Mouse (Mus musculus) embryonic facial prominence, embryonic 13.5 days (tissue): ENCODE data around the gene Pcsk1n. TPM values are rescaled to one million over a fixed set of nuclear protein-coding genes. Genes with fewer than 3 reads are reported as not detected.
A peak's percentile ranks its signal among the peaks of the same experiment; 100 is the strongest.
"Not testable (repeated sequence)": the region's sequence is repeated elsewhere in the genome, so short reads cannot be mapped to it uniquely, and the experiment has no call there.

Source experiments
- ATAC-seq: fragments of 200-750 bp; cut with Nextera tagmentation; 2 replicates; pipeline ENCODE4 v1.8.0; 2017; ENCODE audit warnings: low read depth; ENCODE audit not compliant: insufficient number of reproducible peaks, insufficient read depth, low FRiP score, low TSS enrichment
- H3K27ac ChIP-seq: fragments of 300-500 bp; sonication (generic); 2 replicates; pipeline ENCODE4 v1.5.1; 2015; ENCODE audit warnings: moderate library complexity, mild to moderate bottlenecking, inconsistent platforms
- H3K27me3 ChIP-seq: fragments of 300-500 bp; sonication (generic); 2 replicates; pipeline ENCODE4 v1.6.1; 2015; ENCODE audit warnings: mild to moderate bottlenecking, inconsistent platforms
- H3K36me3 ChIP-seq: fragments of 300-500 bp; sonication (generic); 2 replicates; pipeline ENCODE4 v1.6.1; 2015; ENCODE audit warnings: mild to moderate bottlenecking, inconsistent platforms
- H3K4me1 ChIP-seq: fragments of 300-500 bp; sonication (generic); 2 replicates; pipeline ENCODE4 v1.6.1; 2015; ENCODE audit warnings: inconsistent platforms
- H3K4me2 ChIP-seq: fragments of 300-500 bp; sonication (generic); 2 replicates; pipeline ENCODE4 v1.6.1; 2015; ENCODE audit warnings: moderate library complexity, mild to moderate bottlenecking, inconsistent platforms
- H3K4me3 ChIP-seq: fragments of 300-500 bp; sonication (generic); 2 replicates; pipeline ENCODE4 v1.5.1; 2015; ENCODE audit warnings: mild to moderate bottlenecking, inconsistent platforms
- H3K9ac ChIP-seq: fragments of 300-500 bp; sonication (generic); 2 replicates; pipeline ENCODE4 v1.6.1; 2015; ENCODE audit warnings: mild to moderate bottlenecking, inconsistent platforms
- H3K9me3 ChIP-seq: fragments of 300-500 bp; sonication (generic); 2 replicates; pipeline ENCODE4 v1.6.1; 2016; ENCODE audit warnings: inconsistent platforms
- WGBS: fragments of 180-500 bp; shearing (Covaris S2); methylation state at CpG from one replicate; pipeline ENCODE4 v1.1.7; 2015; ENCODE audit warnings: mixed read lengths; 5-methylcytosine and 5-hydroxymethylcytosine counted together
- polyA plus RNA-seq: library from polyadenylated mRNA; unstranded; fragments of >200 nt; fragmentation: Nextera tagmentation; extraction: Ambion mirVana; gene quantifications from 2 replicates; pipeline ENCODE4 v1.2.1, GENCODE M21; 2015

Gene Pcsk1n
- polyA plus RNA-seq, 1 experiment from 2014 or later: 3.1 TPM

- 87% methylated on average over 4 of the region's 4 CpGs for WGBS
- H3K9me3 ChIP-seq, ATAC-seq, H3K4me3 ChIP-seq, H3K4me1 ChIP-seq, H3K9ac ChIP-seq, H3K27me3 ChIP-seq, H3K4me2 ChIP-seq, H3K27ac ChIP-seq: not testable (repeated sequence)
- peaks cover 15% of the 10 kb centered on the region for H3K36me3 ChIP-seq
Observed at GRCm38 (mm10) chrX:7909242-7909641, 10.4 kb upstream of the Pcsk1n start, which contains the start of gene Gm10490. Gene Gm10490, plus strand, starts transcription at chrX:7909542.

- Histone ChIP-seq H3K36me3 (peaks cover 15% of the 10 kb centered on the region), H3K9ac (no peak overlapping the region), H3K27me3 (no peaks in the 10 kb centered on the region), H3K27ac (no peak overlapping the region), H3K4me1 (no peaks in the 10 kb centered on the region), H3K4me2 (no peak overlapping the region), H3K4me3 (no peak overlapping the region), H3K9me3 (no peaks in the 10 kb centered on the region)
- no peak for ATAC-seq
- 55% methylated on average over 6 of the region's 6 CpGs for WGBS
Observed at GRCm38 (mm10) chrX:7910473-7910872, 9.1 kb upstream of the Pcsk1n start.

GRCm38 (mm10) chrX:7915669-7916068 lies 4.0 kb upstream of the Pcsk1n start:
- not testable (repeated sequence) for H3K27ac ChIP-seq, H3K36me3 ChIP-seq, H3K4me2 ChIP-seq, H3K9ac ChIP-seq, H3K4me1 ChIP-seq, H3K4me3 ChIP-seq, ATAC-seq, H3K9me3 ChIP-seq
- 28% methylated on average over 3 of the region's 3 CpGs for WGBS
- peaks cover 20% of the 10 kb centered on the region for H3K27me3 ChIP-seq

GRCm38 (mm10) chrX:7917960-7918359 lies 1.7 kb upstream of the Pcsk1n start:
- not testable (repeated sequence) for ATAC-seq, H3K9ac ChIP-seq, H3K27ac ChIP-seq

GRCm38 (mm10) chrX:7922032-7922431 lies 2.4 kb downstream of the Pcsk1n start:
- peaks cover 83% of the 10 kb centered on the region for H3K27me3 ChIP-seq
- no peaks in the 10 kb centered on the region; the same call in 1 of the 2 replicates for H3K4me1 ChIP-seq
- no peak overlapping the region for H3K9ac ChIP-seq
- ATAC-seq: no peak
- H3K9me3 ChIP-seq: no peaks in the 10 kb centered on the region
- no peaks in the 10 kb centered on the region for H3K36me3 ChIP-seq
- 25% methylated on average over 35 of the region's 48 CpGs for WGBS
- H3K4me2 ChIP-seq: peak overlapping the region; percentile 57
- peak overlapping the region; percentile 28 for H3K4me3 ChIP-seq
- no peak overlapping the region for H3K27ac ChIP-seq

More at GRCm38 (mm10) chrX:7917960-7918359, 1.7 kb upstream of the Pcsk1n start:
- 70% methylated on average over 6 of the region's 6 CpGs for WGBS
- not testable (repeated sequence) for H3K4me3 ChIP-seq, H3K4me1 ChIP-seq, H3K36me3 ChIP-seq, H3K4me2 ChIP-seq, H3K9me3 ChIP-seq
- peaks cover 43% of the 10 kb centered on the region for H3K27me3 ChIP-seq

- Histone ChIP-seq H3K36me3 (peaks cover 17% of the 10 kb centered on the region), H3K9ac (no peak overlapping the region), H3K4me3 (no peak overlapping the region), H3K9me3 (no peaks in the 10 kb centered on the region), H3K4me2 (no peak overlapping the region), H3K4me1 (no peaks in the 10 kb centered on the region; the same call in 1 of the 2 replicates), H3K27me3 (peaks cover 84% of the 10 kb centered on the region), H3K27ac (no peak overlapping the region)
- ATAC-seq: no peak
- WGBS: 72% methylated on average over 6 of the region's 6 CpGs
Observed at GRCm38 (mm10) chrX:7926266-7926665, 6.6 kb downstream of the Pcsk1n start.

- Histone ChIP-seq H3K9ac (no peak overlapping the region), H3K9me3 (no peaks in the 10 kb centered on the region), H3K4me2 (no peak overlapping the region), H3K27me3 (peaks cover 76% of the 10 kb centered on the region), H3K4me1 (no peaks in the 10 kb centered on the region; the same call in 1 of the 2 replicates), H3K27ac (no peak overlapping the region), H3K4me3 (no peak overlapping the region), H3K36me3 (peaks cover 23% of the 10 kb centered on the region)
- ATAC-seq: no peak
- 27% methylated on average over 10 of the region's 10 CpGs for WGBS
Observed at GRCm38 (mm10) chrX:7927116-7927515, 7.5 kb downstream of the Pcsk1n start.

- peaks cover 25% of the 10 kb centered on the region for H3K36me3 ChIP-seq
- no peak within 1 kb of the TSS for H3K9ac ChIP-seq
- WGBS: 22% methylated on average over 19 of the region's 19 CpGs
- H3K9me3 ChIP-seq: no peaks in the 10 kb centered on the region
- ATAC-seq: no peak
- no peak within 1 kb of the TSS for H3K4me3 ChIP-seq
- H3K27ac ChIP-seq: no peak within 1 kb of the TSS
- H3K27me3 ChIP-seq: peaks cover 63% of the 10 kb centered on the region
- no peaks in the 10 kb centered on the region for H3K4me1 ChIP-seq
- no peak within 1 kb of the TSS for H3K4me2 ChIP-seq
Observed at GRCm38 (mm10) chrX:7928270-7928790, 8.7 kb downstream of the Pcsk1n start, which contains the start of gene Eras. Gene Eras, minus strand, starts transcription at chrX:7928607.

GRCm38 (mm10) chrX:7936874-7937273 lies 17.3 kb downstream of the Pcsk1n start:
- Histone ChIP-seq H3K27me3 (no peaks in the 10 kb centered on the region), H3K4me1 (no peaks in the 10 kb centered on the region), H3K27ac (no peak overlapping the region), H3K4me3 (no peak overlapping the region), H3K9me3 (no peaks in the 10 kb centered on the region), H3K36me3 (peaks cover 28% of the 10 kb centered on the region), H3K9ac (no peak overlapping the region), H3K4me2 (no peak overlapping the region)
- 56% methylated on average over 11 of the region's 11 CpGs for WGBS
- ATAC-seq: no peak

- Histone ChIP-seq H3K4me3 (no peak overlapping the region), H3K9ac (no peak overlapping the region), H3K27me3 (no peaks in the 10 kb centered on the region), H3K4me2 (no peak overlapping the region), H3K27ac (no peak overlapping the region), H3K4me1 (no peaks in the 10 kb centered on the region), H3K36me3 (peaks cover 28% of the 10 kb centered on the region), H3K9me3 (no peaks in the 10 kb centered on the region)
- no peak for ATAC-seq
- 89% methylated on average over 6 of the region's 6 CpGs for WGBS
Observed at GRCm38 (mm10) chrX:7937667-7938066, 18.0 kb downstream of the Pcsk1n start.

GRCm38 (mm10) chrX:7945618-7946017 lies 26.0 kb downstream of the Pcsk1n start:
- Histone ChIP-seq H3K36me3 (peaks cover 8% of the 10 kb centered on the region; the same call in 1 of the 2 replicates), H3K4me3 (no peak overlapping the region), H3K27ac (no peak overlapping the region), H3K4me2 (no peak overlapping the region), H3K27me3 (no peaks in the 10 kb centered on the region), H3K9ac (no peak overlapping the region), H3K4me1 (no peaks in the 10 kb centered on the region), H3K9me3 (no peaks in the 10 kb centered on the region)
- no peak for ATAC-seq
- 73% methylated on average over 8 of the region's 8 CpGs for WGBS

GRCm38 (mm10) chrX:7947108-7947899 lies 27.7 kb downstream of the Pcsk1n start, which contains the start of gene Hdac6:
Gene Hdac6, minus strand, starts transcription at chrX:7947889.
- Histone ChIP-seq H3K4me1 (no peaks in the 10 kb centered on the region), H3K4me2 (peak within 1 kb of the TSS; percentile 59), H3K27ac (peak within 1 kb of the TSS; percentile 72), H3K36me3 (peaks cover 3% of the 10 kb centered on the region; the same call in 1 of the 2 replicates), H3K9me3 (no peaks in the 10 kb centered on the region), H3K4me3 (peak within 1 kb of the TSS; percentile 50), H3K9ac (peak within 1 kb of the TSS; percentile 65), H3K27me3 (no peaks in the 10 kb centered on the region)
- 24% methylated on average over 36 of the region's 37 CpGs for WGBS
- ATAC-seq: peak; percentile 4; the same call in 1 of the 2 replicates
